Mouse (Mus musculus) kidney, postnatal 36 days (tissue): ENCODE data around the gene Ano8.

Source experiments
- DNase-seq, 2 experiments: peaks; one replicate each; pipeline ENCODE4 v3.0.0; 2021 to 2022; ENCODE audit warnings: mixed read lengths in 2 of 2

The Ano8 gene

GRCm38 (mm10) chr8:71498816-71499690, 13.3 kb upstream of the Ano8 start:
- peak; percentile 77 to 82 for DNase-seq

DNA sequence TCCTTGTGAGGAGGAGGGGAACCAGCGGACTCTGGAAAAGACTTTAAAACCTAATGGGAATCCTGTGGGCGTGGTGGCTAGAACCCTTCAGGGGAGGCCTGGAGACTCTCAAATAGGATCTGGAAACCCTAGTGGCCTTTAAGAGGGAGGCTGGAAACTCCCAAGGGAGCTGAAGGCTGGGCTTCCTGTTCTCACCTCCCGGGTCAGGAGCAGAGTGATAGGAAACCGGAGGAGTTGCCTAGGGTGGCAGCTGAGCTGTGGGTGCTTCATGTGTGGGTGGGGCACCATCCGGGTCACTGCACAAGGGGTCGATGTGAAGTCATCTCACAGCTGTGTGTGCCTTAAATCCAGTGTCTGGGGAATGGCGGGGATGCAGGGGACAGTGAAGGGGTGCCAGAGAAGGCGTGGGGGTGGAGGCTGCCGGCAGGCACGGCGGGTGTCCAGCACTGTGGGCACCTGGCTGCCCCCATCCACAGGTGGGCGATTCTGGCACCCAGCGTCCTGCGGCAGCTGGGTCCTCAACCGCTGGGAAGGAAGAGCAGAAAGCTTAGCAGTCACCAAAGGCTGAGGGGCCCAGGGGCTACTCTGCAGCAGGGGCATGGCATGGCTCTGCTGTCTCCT, 12.2 kb upstream of the Ano8 start:
- peak; percentile 73 to 85 for DNase-seq

GRCm38 (mm10) chr8:71497077-71497645, 11.4 kb upstream of the Ano8 start:
- DNase-seq, result no peak

DNA sequence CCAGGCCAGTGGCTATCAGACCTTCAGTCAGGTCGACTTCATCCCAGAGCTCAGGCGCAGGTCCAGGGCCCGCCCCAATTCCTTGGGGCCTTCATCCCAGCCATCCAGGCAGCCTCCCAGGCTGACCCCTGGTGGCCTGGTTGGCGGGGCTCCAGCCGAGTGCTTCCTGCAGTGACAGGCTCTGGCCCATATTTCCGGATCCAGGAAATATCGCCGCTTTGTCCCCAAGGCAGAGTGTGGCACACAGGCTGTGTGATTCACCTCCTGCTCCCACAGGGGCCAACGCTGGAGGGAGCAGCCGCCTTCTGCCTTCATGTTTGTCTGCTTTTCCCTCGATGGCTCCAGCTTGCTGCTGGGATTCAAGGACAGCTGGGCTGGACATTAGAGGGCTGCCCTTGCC, 10.7 kb upstream of the Ano8 start:
- DNase-seq, result peak; percentile 95 to 97

DNA sequence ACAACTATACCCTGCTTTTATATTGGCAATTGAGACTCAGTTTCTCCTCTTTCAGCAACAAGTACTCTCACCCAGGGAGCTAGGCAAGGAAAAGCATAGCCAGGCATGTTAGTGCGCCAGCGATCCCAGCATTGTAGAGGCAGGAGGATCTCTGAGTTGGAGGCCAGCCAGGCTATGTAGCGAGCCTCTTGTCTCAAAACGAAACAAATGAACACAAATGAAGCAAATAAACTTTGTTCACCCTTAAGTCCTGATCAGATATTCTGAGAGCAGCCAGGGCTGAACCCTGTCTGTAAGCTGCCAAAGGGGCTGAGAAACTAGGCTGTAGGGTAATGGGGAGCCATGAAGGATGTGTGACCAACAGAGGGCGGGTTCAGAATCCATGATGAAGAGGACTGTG, 10.0 kb upstream of the Ano8 start:
- peak in 1 of 2 experiments; percentile 54 for DNase-seq

DNA sequence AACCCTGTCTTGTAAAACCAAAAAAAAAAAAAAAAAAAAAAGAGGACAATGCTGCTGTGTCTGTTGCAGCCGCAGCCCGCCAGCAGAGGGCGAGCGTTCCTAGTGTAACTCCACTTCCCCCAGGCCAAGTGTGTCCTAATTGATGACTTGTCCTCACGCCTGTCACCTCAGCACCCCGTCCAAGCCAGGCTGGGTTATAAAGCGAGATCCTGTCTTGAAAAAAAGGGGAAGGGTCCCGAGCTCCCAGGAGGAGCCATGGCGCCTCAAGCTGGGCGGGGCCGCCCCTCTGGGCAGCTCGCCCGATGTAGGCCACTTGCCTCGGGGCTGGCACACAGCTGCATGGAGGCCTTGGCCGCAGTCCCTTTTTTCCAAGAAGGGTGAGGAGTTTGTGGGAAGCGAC, 9.3 kb upstream of the Ano8 start:
- DNase-seq, result peak; percentile 90 to 94

DNA sequence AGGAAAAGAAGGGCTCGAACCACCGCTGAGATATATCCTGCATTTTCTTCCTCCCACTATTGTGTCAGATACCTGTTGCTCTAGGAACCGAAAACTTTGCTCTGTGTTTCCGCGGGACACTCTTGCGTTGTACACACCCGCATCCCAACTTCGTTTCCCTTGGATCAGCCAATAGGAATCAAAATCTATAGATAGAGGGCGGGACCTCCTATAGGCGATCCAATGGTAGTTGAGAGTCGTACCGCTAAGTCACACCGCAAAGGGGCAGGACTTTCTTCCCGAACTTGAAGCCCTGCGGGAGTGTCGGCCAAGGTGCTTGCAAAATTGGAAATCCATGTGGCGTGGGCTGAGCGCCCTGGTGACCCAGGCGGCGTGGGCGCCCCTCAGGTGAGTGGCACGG, 2.7 kb upstream of the Ano8 start:
- DNase-seq, result peak; percentile 88 to 94

GRCm38 (mm10) chr8:71487691-71488445, 2.1 kb upstream of the Ano8 start, which contains the start of gene Gtpbp3:
Gene Gtpbp3, plus strand, starts transcription at chr8:71488103.
- DNase-seq, result peak; percentile 92 to 93

GRCm38 (mm10) chr8:71486136-71486529, 370 bp upstream of the Ano8 start:
- DNase-seq, result no peak

DNA sequence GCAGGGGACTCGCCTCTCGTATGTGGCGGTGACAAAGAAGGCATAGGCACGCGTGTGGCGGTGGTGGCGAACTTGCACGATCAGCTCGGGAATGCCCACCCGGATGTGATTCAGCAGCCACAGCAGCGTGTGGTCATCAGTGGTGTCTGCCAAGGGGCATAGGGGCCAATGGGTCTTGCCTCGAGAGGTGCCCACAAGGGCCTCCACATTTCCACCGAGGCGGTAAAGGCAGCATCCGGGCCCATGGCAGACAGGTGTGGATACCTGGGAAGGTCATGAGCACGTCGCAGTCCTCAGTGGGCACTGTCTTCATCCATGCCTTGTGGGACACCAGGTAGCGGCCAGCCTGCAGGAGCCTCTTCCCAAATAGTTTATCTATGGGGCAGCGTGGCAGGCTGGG, 1.0 kb downstream of the Ano8 start:
- no peak for DNase-seq

DNA sequence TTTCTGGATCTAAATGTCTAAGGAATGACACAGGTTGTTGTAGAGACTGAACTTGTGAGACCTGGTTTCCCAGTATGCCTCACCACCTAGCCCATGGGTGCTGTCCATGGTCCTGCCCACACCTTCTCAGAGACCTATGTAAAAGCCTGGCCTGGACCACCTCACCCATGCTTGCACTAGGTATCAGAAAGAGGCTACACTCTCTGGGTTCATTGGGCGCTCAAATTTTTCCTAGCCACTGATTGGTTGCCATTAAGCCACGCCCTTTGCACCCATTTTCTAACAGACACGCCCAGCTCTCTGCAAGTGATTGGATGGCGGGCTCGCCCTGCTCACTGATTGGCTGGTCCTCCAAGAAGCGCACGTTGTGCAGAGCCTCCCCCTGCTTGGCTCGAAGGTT, 1.8 kb downstream of the Ano8 start:
- peak; percentile 59 to 86 for DNase-seq

- no peak for DNase-seq
Observed at GRCm38 (mm10) chr8:71478943-71479342, 6.8 kb downstream of the Ano8 start.

GRCm38 (mm10) chr8:71477196-71477845, 8.4 kb downstream of the Ano8 start:
- DNase-seq, result peak in 1 of 2 experiments; percentile 47

- DNase-seq, result peak; percentile 74 to 88
Observed at GRCm38 (mm10) chr8:71476099-71476940, 9.4 kb downstream of the Ano8 start.

GRCm38 (mm10) chr8:71475702-71476075, 10.1 kb downstream of the Ano8 start:
- no peak for DNase-seq

DNA sequence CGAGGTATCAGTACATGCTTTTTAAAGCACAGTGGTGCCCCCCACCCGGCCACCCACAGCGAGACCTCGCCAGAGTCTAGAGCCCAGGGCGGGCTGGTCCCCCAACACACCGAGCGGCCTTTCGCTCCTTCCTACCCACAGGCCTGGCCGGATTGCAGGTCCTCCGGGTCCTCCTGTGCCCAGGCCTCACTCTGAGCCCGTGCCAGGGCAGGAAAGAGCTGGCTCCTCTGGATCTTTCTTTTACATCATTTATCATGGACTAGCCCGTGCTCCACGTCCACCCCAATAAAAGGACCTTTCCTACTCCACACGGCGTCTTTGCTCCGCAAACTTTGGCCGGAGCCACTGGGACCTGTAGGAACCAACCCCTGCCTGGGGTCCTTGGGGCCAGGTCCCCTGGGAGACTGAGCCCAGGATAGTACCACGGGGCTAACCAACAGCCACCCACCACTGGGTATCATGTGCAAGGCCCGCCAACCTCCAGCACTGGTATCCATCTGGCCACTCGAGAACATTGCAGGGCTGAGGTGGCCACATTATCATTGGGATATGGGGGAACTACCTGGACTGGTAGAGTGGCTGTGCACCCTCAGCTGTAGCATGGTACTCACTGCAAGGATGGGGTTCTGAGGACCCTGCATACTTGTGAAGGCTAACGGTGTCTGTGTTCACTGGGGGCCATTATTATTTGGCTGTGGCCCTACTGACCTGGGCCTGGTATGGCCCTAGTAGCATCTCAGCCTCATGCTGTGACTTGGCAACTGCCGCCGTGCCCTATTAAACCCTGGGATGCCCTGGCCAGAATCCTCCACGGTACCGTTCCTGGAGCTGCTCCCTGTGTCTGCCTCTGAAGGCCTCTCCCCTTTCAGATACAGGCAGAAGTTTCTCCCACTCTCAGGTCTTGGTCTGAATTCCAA, 10.7 kb downstream of the Ano8 start:
- DNase-seq, result peak in 1 of 2 experiments; percentile 34

GRCm38 (mm10) chr8:71474344-71474743, 11.4 kb downstream of the Ano8 start:
- DNase-seq, result no peak

DNA sequence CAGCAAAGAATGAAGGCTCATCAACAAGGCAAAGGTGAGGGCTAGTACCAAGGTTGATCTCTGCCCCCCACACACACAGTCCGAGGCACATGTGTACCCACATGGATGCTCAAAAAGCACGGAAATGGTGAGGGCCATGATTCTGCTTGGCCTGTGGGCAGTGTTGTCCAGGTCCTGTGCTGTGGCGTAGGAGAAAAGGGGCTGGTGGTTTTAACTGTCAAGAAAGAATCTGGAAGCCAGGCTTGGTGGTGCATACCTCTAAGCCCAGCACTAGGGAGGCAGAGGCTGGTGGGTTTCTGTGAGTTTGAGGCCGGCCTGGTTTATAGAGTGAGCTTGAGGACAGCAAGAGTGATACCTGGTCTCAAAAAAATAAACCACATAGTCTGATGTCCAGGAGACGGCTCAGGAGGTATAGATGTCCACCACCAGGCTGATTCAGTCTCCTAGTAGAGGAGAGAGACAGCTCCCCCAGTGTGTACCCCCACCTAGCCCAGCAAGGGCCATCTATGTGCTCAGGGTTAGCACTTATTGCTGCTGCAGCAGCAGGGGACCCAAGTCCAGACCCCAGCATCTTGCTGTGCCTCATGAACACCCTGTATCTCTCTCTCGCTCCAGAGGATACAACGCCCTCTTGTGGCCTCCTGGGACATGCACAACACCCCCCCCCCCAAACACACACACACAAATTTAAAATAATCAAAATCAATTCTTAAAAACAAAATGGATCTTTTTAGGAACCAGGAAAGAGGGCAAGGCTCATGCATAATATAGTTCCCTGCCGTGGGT, 13.0 kb downstream of the Ano8 start:
- DNase-seq, result no peak

DNA sequence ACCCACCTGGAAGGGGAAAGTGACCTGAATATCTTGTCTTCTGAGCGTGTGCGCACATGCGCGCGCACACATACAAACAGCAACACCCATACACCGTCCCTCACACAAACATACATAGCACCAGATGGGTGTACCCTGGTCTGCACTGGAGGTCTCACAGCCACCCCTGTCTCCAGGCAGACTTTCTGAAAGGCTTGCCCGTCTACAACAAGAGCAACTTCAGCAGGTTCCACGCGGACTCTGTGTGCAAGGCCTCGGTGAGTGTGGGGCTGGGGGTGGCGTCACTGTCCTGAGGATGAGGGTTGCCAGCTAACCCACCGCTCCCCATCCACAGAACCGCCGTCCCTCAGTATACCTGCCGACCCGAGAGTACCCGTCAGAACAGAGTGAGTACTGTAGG, 13.9 kb downstream of the Ano8 start:
- no peak for DNase-seq

GRCm38 (mm10) chr8:71470913-71471255, 14.9 kb downstream of the Ano8 start:
- no peak for DNase-seq
